Mouse (Mus musculus): ENCODE results near the gene Ddx43.

DNA sequence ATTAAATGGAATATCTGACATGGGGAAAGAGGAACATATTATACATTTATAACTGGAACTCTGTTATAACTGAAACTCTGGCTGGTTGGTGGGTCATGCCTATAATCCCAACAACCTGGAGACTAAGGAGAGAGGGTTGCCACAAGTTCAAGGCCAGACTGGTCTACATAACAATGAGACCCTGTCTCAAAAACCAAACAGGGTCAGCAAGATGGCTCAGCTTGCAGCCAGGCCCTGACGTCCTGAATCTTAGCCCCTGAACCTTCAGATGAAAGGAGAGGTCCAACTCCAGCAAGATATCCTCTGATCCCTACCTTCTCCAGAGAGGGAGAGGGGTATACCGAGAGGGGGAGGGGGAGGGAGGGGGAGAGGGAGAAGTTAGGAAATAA is 35.1 kb upstream of the Ddx43 start:
- TF ChIP-seq CTCF (IDR thresholded peaks at IDR 0.05; ENCODE audit: extremely low read depth, insufficient read length, insufficient replicate concordance, low read depth, low read length): no peak
- no peak for TF ChIP-seq POLR2A (IDR thresholded peaks at IDR 0.05; ENCODE audit: low read depth, low read length)
